Mouse (Mus musculus) midbrain, embryonic 10.5 days (tissue): ENCODE results near the gene Galnt10. TPM values are rescaled to one million over a fixed set of nuclear protein-coding genes. Genes with fewer than 3 reads are reported as not detected.

Source experiments
- DNase-seq: peaks from one replicate; pipeline ENCODE4 v3.0.0-alpha.2; 2017; ENCODE audit warnings: low spot score
- H3K27ac ChIP-seq: fragments of 300-500 bp; sonication (generic); replicated peaks from 2 replicates; pipeline ENCODE4 v1.5.1; 2016; ENCODE audit warnings: mild to moderate bottlenecking
- H3K27me3 ChIP-seq: fragments of 300-500 bp; sonication (generic); 2 replicates; pipeline ENCODE4 v1.6.1; 2016; ENCODE audit warnings: low read depth, mild to moderate bottlenecking; ENCODE audit not compliant: poor library complexity, severe bottlenecking
- H3K36me3 ChIP-seq: fragments of 300-500 bp; sonication (generic); 2 replicates; pipeline ENCODE4 v1.6.1; 2016; ENCODE audit warnings: mild to moderate bottlenecking, moderate library complexity
- H3K4me1 ChIP-seq: fragments of 300-500 bp; sonication (generic); 2 replicates; pipeline ENCODE4 v1.6.1; 2016
- H3K4me3 ChIP-seq: fragments of 300-500 bp; sonication (generic); 2 replicates; pipeline ENCODE4 v1.5.1; 2016; ENCODE audit warnings: mild to moderate bottlenecking, moderate library complexity
- H3K9me3 ChIP-seq: fragments of 300-500 bp; sonication (generic); replicated peaks from 2 replicates; pipeline ENCODE4 v1.6.1; 2016; ENCODE audit warnings: mild to moderate bottlenecking
- WGBS: fragments of 180-500 bp; shearing (Covaris S2); methylation state at CpG from one replicate; pipeline ENCODE4 v1.1.7; 2016; 5-methylcytosine and 5-hydroxymethylcytosine counted together
- polyA plus RNA-seq: library from polyadenylated mRNA; unstranded; fragments of >200 nt; fragmentation: Nextera tagmentation; extraction: Ambion mirVana; gene quantifications from 2 replicates; pipeline ENCODE4 v1.2.1, GENCODE M21; 2016

The Galnt10 gene
- polyA plus RNA-seq, 1 experiment from 2014 or later: 30.7 TPM

DNA sequence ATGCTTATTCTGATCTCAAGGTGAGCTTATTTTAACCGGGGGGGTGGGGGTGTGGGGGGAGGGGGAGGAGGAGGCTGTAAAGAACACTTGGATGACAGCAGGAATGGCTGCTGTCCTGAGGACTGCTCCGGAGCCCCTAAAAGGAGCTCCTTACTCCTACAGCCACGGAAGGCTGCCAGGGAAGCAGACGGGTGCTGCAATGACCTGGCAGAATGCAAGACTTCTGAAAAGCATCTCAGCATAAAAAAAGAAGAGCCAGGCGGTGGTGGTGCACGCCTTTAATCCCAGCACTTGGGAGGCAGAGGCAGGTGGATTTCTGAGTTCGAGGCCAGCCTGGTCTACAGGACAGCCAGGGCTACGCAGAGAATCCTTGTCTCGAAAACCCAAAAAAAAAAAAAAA is 152.6 kb downstream of the Galnt10 start:
- Histone ChIP-seq H3K36me3 (no peaks in the 10 kb centered on the region), H3K9me3 (no peaks in the 10 kb centered on the region), H3K4me3 (no peak overlapping the region), H3K27ac (no peak overlapping the region), H3K27me3 (no peaks in the 10 kb centered on the region), H3K4me1 (peaks cover 30% of the 10 kb centered on the region)
- no peak for DNase-seq
- 86% methylated on average over 8 of the region's 9 CpGs for WGBS

- Histone ChIP-seq H3K4me3 (no peak overlapping the region), H3K27ac (no peak overlapping the region), H3K9me3 (no peaks in the 10 kb centered on the region), H3K36me3 (no peaks in the 10 kb centered on the region), H3K27me3 (no peaks in the 10 kb centered on the region), H3K4me1 (peaks cover 42% of the 10 kb centered on the region)
- WGBS: 86% methylated on average over 10 of the region's 10 CpGs
- no peak for DNase-seq
Measured at GRCm38 (mm10) chr11:57799456-57799855, 154.2 kb downstream of the Galnt10 start.

DNA sequence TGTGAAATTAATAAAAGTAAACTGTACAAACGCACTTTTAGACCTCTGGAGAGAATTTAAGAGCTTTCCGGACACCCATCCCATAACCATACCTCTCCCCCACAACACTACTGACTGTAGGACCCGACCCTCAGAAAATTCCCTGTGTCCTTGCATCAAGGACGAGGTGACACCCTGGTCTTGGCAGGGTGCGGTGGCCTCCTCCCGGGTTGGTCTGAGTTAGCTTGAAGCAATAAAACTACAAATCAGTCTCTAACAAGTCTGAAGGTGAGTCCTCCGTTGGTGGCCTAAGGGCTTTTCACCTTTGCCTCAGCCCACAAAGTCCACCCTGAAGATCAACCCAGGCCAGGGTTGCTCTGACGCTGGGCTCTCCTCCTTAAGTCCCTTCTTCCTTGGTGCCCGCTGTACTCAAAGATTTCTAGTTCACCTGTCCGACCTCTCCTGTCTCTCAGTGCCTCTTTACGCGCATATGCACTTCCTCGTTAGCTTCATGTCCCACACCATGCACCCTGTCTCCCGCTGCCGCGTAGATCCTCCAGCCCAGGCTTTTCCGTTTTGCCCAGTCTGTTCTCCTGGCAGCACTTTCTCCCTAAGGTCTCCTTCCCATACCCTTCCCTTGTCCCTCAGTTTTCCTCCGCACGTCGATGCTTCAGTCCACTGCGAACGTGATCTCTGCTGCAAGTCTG is 155.2 kb downstream of the Galnt10 start:
- no peak for DNase-seq
- WGBS: 15% methylated on average over 22 of the region's 22 CpGs
- Histone ChIP-seq H3K4me3 (peak overlapping the region; percentile 98), H3K4me1 (peaks cover 43% of the 10 kb centered on the region), H3K9me3 (no peaks in the 10 kb centered on the region), H3K27me3 (no peaks in the 10 kb centered on the region), H3K27ac (peak overlapping the region; percentile 87), H3K36me3 (no peaks in the 10 kb centered on the region)

GRCm38 (mm10) chr11:57800971-57801765 is 155.9 kb downstream of the Galnt10 start, which contains the start of gene Sap30l:
Gene Sap30l, plus strand, starts transcription at chr11:57801637.
- Histone ChIP-seq H3K4me1 (peaks cover 50% of the 10 kb centered on the region), H3K27ac (peak within 1 kb of the TSS; percentile 87), H3K36me3 (peaks cover 5% of the 10 kb centered on the region), H3K9me3 (no peaks in the 10 kb centered on the region), H3K27me3 (no peaks in the 10 kb centered on the region), H3K4me3 (peak within 1 kb of the TSS; percentile 98)
- DNase-seq: peak; percentile 96
- under 1% methylated on average over 66 of the region's 66 CpGs for WGBS

DNA sequence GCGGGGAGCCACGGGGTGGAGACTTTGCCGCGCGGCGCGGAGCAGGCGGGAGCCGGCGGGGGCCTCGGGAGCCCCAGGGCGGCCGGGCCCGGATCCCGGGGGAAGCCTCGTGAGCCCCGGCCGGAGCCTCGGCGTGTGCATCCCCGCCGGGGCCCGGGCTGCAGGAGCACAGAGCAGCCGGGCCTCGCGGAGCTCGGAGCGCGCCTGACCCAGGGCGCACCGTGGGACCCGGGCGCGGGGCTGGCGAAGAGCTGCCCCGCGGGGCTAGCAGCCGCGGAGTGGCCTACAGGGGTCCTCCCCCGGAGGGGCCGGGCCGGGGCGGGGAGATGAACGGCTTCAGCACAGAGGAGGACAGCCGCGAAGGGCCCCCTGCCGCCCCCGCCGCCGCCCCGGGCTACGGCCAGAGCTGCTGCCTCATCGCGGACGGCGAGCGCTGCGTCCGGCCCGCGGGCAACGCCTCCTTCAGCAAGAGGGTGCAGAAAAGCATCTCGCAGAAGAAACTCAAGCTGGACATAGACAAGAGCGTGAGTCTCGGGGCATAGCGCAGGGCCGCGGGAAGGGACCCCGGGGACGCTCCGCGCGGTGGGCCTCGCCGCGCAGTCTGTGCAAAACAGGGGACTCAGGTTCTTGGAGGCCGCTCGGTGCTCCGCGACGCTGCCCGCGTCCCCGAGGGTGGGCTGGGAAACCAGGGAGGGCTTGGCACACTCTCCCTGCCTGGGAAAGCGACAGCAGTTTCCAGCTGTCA is 156.7 kb downstream of the Galnt10 start:
- peak overlapping the region; percentile 98 for H3K4me3 ChIP-seq
- no peaks in the 10 kb centered on the region for H3K27me3 ChIP-seq
- peak; percentile 63 for DNase-seq
- WGBS: under 1% methylated on average over 84 of the region's 85 CpGs
- H3K27ac ChIP-seq: peak overlapping the region; percentile 87
- H3K4me1 ChIP-seq: peaks cover 51% of the 10 kb centered on the region
- peaks cover 12% of the 10 kb centered on the region for H3K36me3 ChIP-seq
- no peaks in the 10 kb centered on the region for H3K9me3 ChIP-seq

DNA sequence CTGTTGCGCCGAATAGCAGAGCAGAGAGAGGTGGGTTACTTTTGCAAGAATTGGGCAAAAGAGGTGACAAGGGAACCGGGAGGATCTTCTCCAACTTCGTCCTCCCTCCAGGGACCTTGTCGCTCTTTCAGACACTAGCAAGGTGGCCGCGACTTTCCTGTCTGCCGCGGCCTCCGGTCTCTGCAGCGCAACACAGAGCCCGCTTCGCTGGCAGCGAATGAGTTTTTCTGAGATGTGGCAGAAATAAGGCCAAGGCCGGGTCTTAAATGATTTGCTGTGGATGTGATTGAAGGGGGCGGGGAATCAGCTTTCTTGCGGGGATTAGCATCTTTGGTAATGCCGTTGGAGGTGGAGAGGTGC is 157.2 kb downstream of the Galnt10 start:
- H3K4me1 ChIP-seq: peaks cover 51% of the 10 kb centered on the region
- under 1% methylated on average over 18 of the region's 18 CpGs for WGBS
- DNase-seq: peak; percentile 28
- H3K9me3 ChIP-seq: no peaks in the 10 kb centered on the region
- peak overlapping the region; percentile 87 for H3K27ac ChIP-seq
- H3K36me3 ChIP-seq: peaks cover 16% of the 10 kb centered on the region
- no peaks in the 10 kb centered on the region for H3K27me3 ChIP-seq
- H3K4me3 ChIP-seq: peak overlapping the region; percentile 98

- 93% methylated on average over 3 of the region's 3 CpGs for WGBS
- Histone ChIP-seq H3K36me3 (peaks cover 42% of the 10 kb centered on the region), H3K4me3 (no peak overlapping the region)
Measured at GRCm38 (mm10) chr11:57805047-57805446, 159.8 kb downstream of the Galnt10 start.

GRCm38 (mm10) chr11:57809017-57809731 is 163.9 kb downstream of the Galnt10 start:
- Histone ChIP-seq H3K36me3 (peaks cover 76% of the 10 kb centered on the region), H3K4me3 (no peak overlapping the region), H3K9me3 (no peaks in the 10 kb centered on the region), H3K27ac (no peak overlapping the region), H3K27me3 (no peaks in the 10 kb centered on the region), H3K4me1 (peaks cover 12% of the 10 kb centered on the region)
- no peak for DNase-seq
- 93% methylated on average over 17 of the region's 17 CpGs for WGBS

More at GRCm38 (mm10) chr11:57805047-57805446, 159.8 kb downstream of the Galnt10 start:
- Histone ChIP-seq H3K9me3 (no peaks in the 10 kb centered on the region), H3K27me3 (no peaks in the 10 kb centered on the region), H3K27ac (no peak overlapping the region), H3K4me1 (peaks cover 43% of the 10 kb centered on the region)
- DNase-seq: no peak

DNA sequence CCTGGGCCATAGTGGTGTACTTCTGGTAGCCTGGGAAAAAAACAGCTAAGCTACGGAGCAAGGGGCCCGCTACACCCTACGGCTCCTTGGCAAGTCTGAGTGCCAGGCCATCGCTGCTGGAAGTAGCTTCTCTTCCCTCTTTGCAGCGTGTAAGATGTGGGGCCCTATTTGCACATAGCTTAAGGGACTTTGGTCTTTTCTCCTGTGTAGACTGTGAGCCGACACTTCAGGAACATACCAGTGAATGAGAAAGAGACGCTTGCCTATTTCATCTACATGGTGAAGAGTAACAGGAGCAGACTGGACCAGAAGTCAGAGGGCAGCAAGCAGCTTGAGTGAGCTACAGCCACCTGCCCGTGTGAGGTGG is 164.5 kb downstream of the Galnt10 start:
- peaks cover 12% of the 10 kb centered on the region for H3K4me1 ChIP-seq
- DNase-seq: no peak
- H3K4me3 ChIP-seq: no peak overlapping the region
- H3K27me3 ChIP-seq: no peaks in the 10 kb centered on the region
- H3K27ac ChIP-seq: no peak overlapping the region
- no peaks in the 10 kb centered on the region for H3K9me3 ChIP-seq
- peaks cover 76% of the 10 kb centered on the region for H3K36me3 ChIP-seq
- WGBS: 93% methylated on average over 8 of the region's 8 CpGs

GRCm38 (mm10) chr11:57811006-57811405 is 165.8 kb downstream of the Galnt10 start:
- WGBS: 88% methylated on average over 7 of the region's 7 CpGs
- H3K27ac ChIP-seq: no peak overlapping the region
- H3K4me1 ChIP-seq: peaks cover 2% of the 10 kb centered on the region; the same call in 1 of the 2 replicates
- no peak overlapping the region for H3K4me3 ChIP-seq
- no peaks in the 10 kb centered on the region for H3K9me3 ChIP-seq
- no peaks in the 10 kb centered on the region for H3K27me3 ChIP-seq
- DNase-seq: no peak
- H3K36me3 ChIP-seq: peaks cover 73% of the 10 kb centered on the region

DNA sequence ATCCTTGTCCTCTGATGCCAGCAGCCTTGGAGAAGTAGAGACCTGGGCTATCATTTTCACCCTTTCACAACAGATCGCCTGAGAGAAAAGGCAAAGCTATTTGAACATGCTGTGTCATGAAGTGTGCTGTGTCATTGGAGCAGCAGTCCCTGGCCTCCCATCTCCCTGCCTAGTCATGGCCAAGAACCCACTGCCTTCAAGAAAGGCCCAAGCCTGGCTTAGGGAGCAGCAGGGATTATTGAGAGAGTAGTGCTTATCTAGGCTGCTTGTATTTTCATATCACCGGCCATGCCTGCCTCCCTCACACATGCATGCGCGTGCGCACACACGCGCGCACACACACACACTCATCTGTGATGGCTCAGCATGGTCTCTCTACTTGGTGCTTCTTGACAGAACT is 167.0 kb downstream of the Galnt10 start:
- DNase-seq: no peak
- Histone ChIP-seq H3K9me3 (no peaks in the 10 kb centered on the region), H3K27ac (no peak overlapping the region), H3K36me3 (peaks cover 63% of the 10 kb centered on the region), H3K4me3 (no peak overlapping the region), H3K27me3 (no peaks in the 10 kb centered on the region), H3K4me1 (no peaks in the 10 kb centered on the region)
- 97% methylated on average over 8 of the region's 8 CpGs for WGBS

DNA sequence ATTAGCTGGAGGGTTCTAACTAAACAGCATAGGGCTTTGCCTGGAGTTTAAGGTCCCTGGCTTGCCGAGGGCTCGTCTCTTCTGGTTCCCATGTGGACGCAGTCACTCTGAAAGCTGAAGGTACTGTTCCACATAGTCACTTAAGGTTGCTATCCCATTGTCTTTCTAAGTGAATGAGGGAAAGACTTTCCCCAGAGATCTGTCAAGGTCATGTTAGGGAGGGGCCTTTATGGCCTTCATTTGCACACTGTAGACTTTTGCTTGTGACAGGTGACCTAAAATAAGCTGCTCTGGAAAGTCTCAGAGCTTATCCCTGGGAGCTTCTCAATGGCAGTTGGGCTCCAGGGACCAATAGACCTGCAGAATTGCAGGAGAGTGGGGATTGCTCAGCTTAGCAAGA is 168.4 kb downstream of the Galnt10 start:
- WGBS: 96% methylated on average over 3 of the region's 3 CpGs
- Histone ChIP-seq H3K36me3 (peaks cover 48% of the 10 kb centered on the region), H3K27ac (no peak overlapping the region), H3K27me3 (no peaks in the 10 kb centered on the region), H3K9me3 (no peaks in the 10 kb centered on the region), H3K4me1 (no peaks in the 10 kb centered on the region), H3K4me3 (no peak overlapping the region)
- no peak for DNase-seq
